Mouse (Mus musculus): ENCODE data around the gene Nme3.

GRCm38 (mm10) chr17:24885356-24886133 is 10.8 kb upstream of the Nme3 start:
- TF ChIP-seq CTCF (IDR thresholded peaks at IDR 0.05; ENCODE audit: extremely low read depth, insufficient read depth, insufficient read length, insufficient replicate concordance) (no peak), POLR2A (IDR thresholded peaks at IDR 0.05; ENCODE audit: low read depth, low read length) (no peak)

Measured in spleen, adult 2 months (tissue).